Mouse (Mus musculus) heart, postnatal 0 days (tissue): Measurements from ENCODE around the gene Rcn3. TPM values are rescaled to one million over a fixed set of nuclear protein-coding genes. Genes with fewer than 3 reads are reported as not detected.
A peak's percentile ranks its signal among the peaks of the same experiment; 100 is the strongest.

ENCODE experiments used
- ATAC-seq: fragments of 200-750 bp; cut with Nextera tagmentation; 2 replicates; pipeline ENCODE4 v1.8.0; 2017; ENCODE audit warnings: low read depth, moderate number of reproducible peaks, moderate library complexity; ENCODE audit not compliant: insufficient read depth
- DNase-seq: peaks from one replicate; pipeline ENCODE4 v3.0.0-alpha.2; 2016; ENCODE audit warnings: low spot score
- H3K27ac ChIP-seq: fragments of 300-500 bp; sonication (generic); 2 replicates; pipeline ENCODE4 v1.5.1; 2014; ENCODE audit warnings: low read depth, mild to moderate bottlenecking
- H3K27me3 ChIP-seq: fragments of 300-500 bp; sonication (generic); 2 replicates; pipeline ENCODE4 v1.6.1; 2014; ENCODE audit warnings: low read length, mixed read lengths; ENCODE audit not compliant: control insufficient read depth, insufficient read depth
- H3K36me3 ChIP-seq: fragments of 300-500 bp; sonication (generic); replicated peaks from 2 replicates; pipeline ENCODE4 v1.6.1; 2014; ENCODE audit warnings: low read length, mixed read lengths; ENCODE audit not compliant: control insufficient read depth, insufficient read depth
- H3K4me1 ChIP-seq: fragments of 300-500 bp; sonication (generic); 2 replicates; pipeline ENCODE4 v1.6.1; 2014; ENCODE audit warnings: antibody characterized with exemption; ENCODE audit not compliant: control insufficient read depth, insufficient read depth
- H3K4me2 ChIP-seq: fragments of 300-500 bp; sonication (generic); 2 replicates; pipeline ENCODE4 v1.6.1; 2014; ENCODE audit warnings: low read depth, mild to moderate bottlenecking, low read length, moderate library complexity
- H3K4me3 ChIP-seq: fragments of 300-500 bp; sonication (generic); 2 replicates; pipeline ENCODE4 v1.5.1; 2014; ENCODE audit warnings: low read depth, low read length
- H3K9ac ChIP-seq: fragments of 300-500 bp; sonication (generic); replicated peaks from 2 replicates; pipeline ENCODE4 v1.6.1; 2014; ENCODE audit warnings: low read depth, low read length, mixed read lengths
- H3K9me3 ChIP-seq: fragments of 300-500 bp; sonication (generic); replicated peaks from 2 replicates; pipeline ENCODE4 v1.6.1; 2016; ENCODE audit warnings: low read length; ENCODE audit not compliant: control insufficient read depth
- CTCF ChIP-seq: IDR thresholded peaks from 2 replicates; pipeline ENCODE4 v1.5.1; 2016; ENCODE audit warnings: antibody characterized with exemption, control low read depth, low read depth
- EP300 ChIP-seq: IDR thresholded peaks from 2 replicates; pipeline ENCODE4 v1.6.1; 2016; ENCODE audit warnings: antibody characterized with exemption, low read depth
- WGBS: fragments of 180-500 bp; shearing (Covaris S2); extraction: QIAGEN DNeasy Blood & Tissue Kit; methylation state at CpG from one replicate; pipeline ENCODE4 v1.1.7; 2014; 5-methylcytosine and 5-hydroxymethylcytosine counted together
- polyA plus RNA-seq: library from polyadenylated mRNA; unstranded; fragments of >200 nt; fragmentation: Nextera tagmentation; extraction: Ambion mirVana; gene quantifications from 2 replicates; pipeline ENCODE4 v1.2.1, GENCODE M21; 2015
- total RNA-seq: library from RNA; depleted of rRNA; stranded (reverse); fragments of >200 nt; gene quantifications from 2 replicates; pipeline ENCODE4 v1.2.3, GENCODE M21; 2014; ENCODE audit warnings: low replicate concordance

Rcn3 gene
- total and polyA plus RNA-seq, 2 experiments from 2014 or later, result 100 to 125 TPM

GRCm38 (mm10) chr7:45079856-45080255, 12.2 kb downstream of the Rcn3 start:
- no peaks in the 10 kb centered on the region for H3K27me3 ChIP-seq
- ATAC-seq (peak; percentile 33; the same call in 1 of the 2 replicates), DNase-seq (peak; percentile 81)
- H3K27ac ChIP-seq, result no peak overlapping the region
- H3K4me1 ChIP-seq, result peaks cover 9% of the 10 kb centered on the region; the same call in 1 of the 2 replicates
- H3K36me3 ChIP-seq, result peaks cover 23% of the 10 kb centered on the region
- no peak overlapping the region for H3K4me2 ChIP-seq
- under 1% methylated on average over 10 of the region's 10 CpGs for WGBS
- H3K9me3 ChIP-seq, result no peaks in the 10 kb centered on the region
- H3K4me3 ChIP-seq, result no peak overlapping the region
- TF ChIP-seq EP300, result no peak
- peak; percentile 94 for TF ChIP-seq CTCF
- H3K9ac ChIP-seq, result no peak overlapping the region

GRCm38 (mm10) chr7:45078513-45078912, 13.5 kb downstream of the Rcn3 start:
- Histone ChIP-seq H3K4me2 (no peak overlapping the region), H3K4me1 (peaks cover 9% of the 10 kb centered on the region; the same call in 1 of the 2 replicates), H3K27ac (no peak overlapping the region), H3K9ac (no peak overlapping the region), H3K4me3 (no peak overlapping the region), H3K9me3 (no peaks in the 10 kb centered on the region), H3K27me3 (no peaks in the 10 kb centered on the region), H3K36me3 (peaks cover 32% of the 10 kb centered on the region)
- WGBS, result 21% methylated on average over 9 of the region's 9 CpGs
- peak; percentile 87 for TF ChIP-seq CTCF
- no peak for TF ChIP-seq EP300
- DNase-seq (peak; percentile 78), ATAC-seq (no peak; the same call in 1 of the 2 replicates)

- DNase-seq (no peak), ATAC-seq (no peak)
- H3K4me1 ChIP-seq, result peaks cover 9% of the 10 kb centered on the region; the same call in 1 of the 2 replicates
- H3K9me3 ChIP-seq, result no peaks in the 10 kb centered on the region
- WGBS, result 94% methylated on average over 2 of the region's 2 CpGs
- no peaks in the 10 kb centered on the region for H3K27me3 ChIP-seq
- H3K9ac ChIP-seq, result no peak overlapping the region
- no peak overlapping the region for H3K4me2 ChIP-seq
- no peak for TF ChIP-seq CTCF
- TF ChIP-seq EP300, result no peak
- H3K4me3 ChIP-seq, result no peak overlapping the region
- no peak overlapping the region for H3K27ac ChIP-seq
- H3K36me3 ChIP-seq, result peaks cover 32% of the 10 kb centered on the region
Observed at GRCm38 (mm10) chr7:45077829-45078228, 14.2 kb downstream of the Rcn3 start.

- H3K27me3 ChIP-seq, result no peaks in the 10 kb centered on the region
- H3K4me2 ChIP-seq, result no peak overlapping the region
- H3K9ac ChIP-seq, result no peak overlapping the region
- DNase-seq (no peak), ATAC-seq (no peak)
- H3K4me1 ChIP-seq, result peaks cover 9% of the 10 kb centered on the region; the same call in 1 of the 2 replicates
- TF ChIP-seq EP300, result no peak
- TF ChIP-seq CTCF, result no peak
- peaks cover 32% of the 10 kb centered on the region for H3K36me3 ChIP-seq
- 86% methylated on average over 14 of the region's 14 CpGs for WGBS
- no peak overlapping the region for H3K27ac ChIP-seq
- no peaks in the 10 kb centered on the region for H3K9me3 ChIP-seq
- H3K4me3 ChIP-seq, result no peak overlapping the region
Observed at GRCm38 (mm10) chr7:45077322-45077721, 14.7 kb downstream of the Rcn3 start.

- DNase-seq (no peak), ATAC-seq (no peak)
- 91% methylated on average over 30 of the region's 30 CpGs for WGBS
- TF ChIP-seq CTCF, result no peak
- no peak for TF ChIP-seq EP300
- H3K9me3 ChIP-seq, result no peaks in the 10 kb centered on the region
- no peak overlapping the region for H3K4me2 ChIP-seq
- no peak overlapping the region for H3K4me3 ChIP-seq
- H3K36me3 ChIP-seq, result peaks cover 32% of the 10 kb centered on the region
- peaks cover 9% of the 10 kb centered on the region; the same call in 1 of the 2 replicates for H3K4me1 ChIP-seq
- no peak overlapping the region for H3K27ac ChIP-seq
- H3K9ac ChIP-seq, result no peak overlapping the region
- no peaks in the 10 kb centered on the region for H3K27me3 ChIP-seq
Observed at GRCm38 (mm10) chr7:45076501-45076900, 15.5 kb downstream of the Rcn3 start.

GRCm38 (mm10) chr7:45075405-45075804, 16.6 kb downstream of the Rcn3 start:
- no peak for TF ChIP-seq EP300
- TF ChIP-seq CTCF, result no peak
- H3K4me1 ChIP-seq, result peaks cover 9% of the 10 kb centered on the region; the same call in 1 of the 2 replicates
- DNase-seq (peak; percentile 84), ATAC-seq (peak; percentile 86)
- no peaks in the 10 kb centered on the region for H3K27me3 ChIP-seq
- peak overlapping the region; percentile 85 for H3K27ac ChIP-seq
- H3K9me3 ChIP-seq, result no peaks in the 10 kb centered on the region
- no peak overlapping the region for H3K4me3 ChIP-seq
- WGBS, result 17% methylated on average over 4 of the region's 4 CpGs
- H3K4me2 ChIP-seq, result no peak overlapping the region
- H3K36me3 ChIP-seq, result peaks cover 32% of the 10 kb centered on the region
- 0 out of 2 replicates have a peak overlapping the region, but pooled peaks have one; percentile 8 for H3K9ac ChIP-seq
